Mouse (Mus musculus): ENCODE data around the gene Trat1.

- no peak for TF ChIP-seq GATA1 (IDR thresholded peaks at IDR 0.05; ENCODE audit: low read length)
- TF ChIP-seq TAL1 (IDR thresholded peaks at IDR 0.05; ENCODE audit: low read length), result no peak
Measured at GRCm38 (mm10) chr16:48736890-48737289, 34.9 kb downstream of the Trat1 start.
